Mouse (Mus musculus): ENCODE results near the gene Zfp385c.
"Not testable (repeated sequence)": the region's sequence is repeated elsewhere in the genome, so short reads cannot be mapped to it uniquely, and the experiment has no call there.

The Zfp385c gene

DNA sequence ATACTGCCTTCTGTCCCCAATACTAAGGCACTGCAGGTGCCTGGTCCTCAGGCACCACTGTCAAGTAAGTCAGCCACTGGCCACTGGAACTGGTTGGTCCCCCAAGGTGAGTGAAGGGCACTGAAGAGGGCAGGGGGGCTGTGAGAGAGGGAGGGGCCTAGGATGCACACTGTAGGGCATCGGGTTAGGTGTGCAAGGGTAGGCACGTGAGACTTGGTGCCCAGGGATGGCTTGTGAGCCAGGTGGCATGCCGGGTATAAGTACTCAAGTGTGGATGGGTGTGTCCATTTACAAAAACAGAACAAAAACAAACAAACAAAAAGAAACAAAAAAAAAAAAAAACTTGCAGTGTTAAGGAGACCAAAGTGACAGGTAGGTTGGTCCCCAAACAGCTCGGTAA is 3.8 kb downstream of the Zfp385c start:
- DNase-seq (ENCODE audit: low spot score in 2 of 2), result no peak

DNA sequence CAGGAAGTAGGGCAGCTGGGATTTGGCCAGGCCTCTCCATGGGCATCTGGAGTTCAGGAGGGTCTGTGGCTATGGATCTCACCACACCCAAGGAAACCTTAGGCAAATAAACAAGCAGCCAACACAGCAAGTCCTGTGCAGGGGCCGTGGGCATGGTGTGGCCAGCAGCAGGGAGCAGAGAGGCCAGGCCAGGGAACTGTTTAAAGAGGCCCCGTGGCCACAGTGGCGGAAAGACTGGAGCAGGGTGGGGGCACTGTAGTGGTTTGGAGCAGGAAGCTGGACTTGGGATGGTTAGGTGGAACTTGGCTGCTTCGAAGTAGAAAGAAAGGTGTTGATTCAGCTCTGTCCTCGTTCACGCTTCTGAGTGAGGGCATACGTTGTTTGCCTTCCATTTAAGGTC is 5.0 kb downstream of the Zfp385c start:
- no peak for DNase-seq (ENCODE audit: low spot score in 2 of 2)

DNA sequence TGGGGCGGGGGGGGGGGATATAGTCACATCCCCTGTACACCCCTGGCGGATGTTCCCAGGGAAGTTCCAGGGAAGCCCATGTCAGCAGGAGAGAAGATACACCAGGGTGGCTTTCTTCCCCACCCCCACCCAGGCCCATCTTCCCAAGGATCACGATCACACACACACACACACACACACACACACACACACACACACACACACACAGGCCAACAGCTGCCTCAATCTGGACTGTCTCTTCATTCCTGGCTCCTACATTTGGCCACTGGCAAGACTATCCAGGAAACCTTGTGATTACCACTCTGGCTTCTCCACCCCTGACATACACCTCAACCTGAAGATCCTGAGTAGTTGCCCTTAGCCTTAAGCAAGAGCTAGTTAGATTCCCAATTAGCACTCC is 6.9 kb downstream of the Zfp385c start:
- no peak for DNase-seq (ENCODE audit: low spot score in 2 of 2)

DNA sequence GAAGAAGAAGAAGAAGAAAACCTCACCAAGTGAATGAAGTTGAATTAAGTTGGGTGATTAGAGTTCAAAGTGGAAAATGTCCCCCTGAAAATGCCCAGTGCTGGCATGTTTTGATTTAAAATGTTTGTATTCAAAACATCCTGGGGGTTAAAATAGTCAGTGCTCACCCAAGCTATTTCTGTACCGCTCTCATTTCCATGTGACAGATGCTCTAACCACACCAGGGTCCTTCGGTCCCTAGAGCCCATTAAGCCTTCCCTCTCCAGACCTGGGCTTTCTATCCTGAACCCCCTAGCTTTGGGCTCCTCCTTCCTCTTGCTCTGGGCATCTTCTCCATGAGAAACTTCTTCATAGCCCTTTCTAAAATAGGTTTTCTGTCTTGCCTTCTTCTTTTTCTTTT is 8.2 kb downstream of the Zfp385c start:
- DNase-seq (ENCODE audit: low spot score in 2 of 2), result no peak

DNA sequence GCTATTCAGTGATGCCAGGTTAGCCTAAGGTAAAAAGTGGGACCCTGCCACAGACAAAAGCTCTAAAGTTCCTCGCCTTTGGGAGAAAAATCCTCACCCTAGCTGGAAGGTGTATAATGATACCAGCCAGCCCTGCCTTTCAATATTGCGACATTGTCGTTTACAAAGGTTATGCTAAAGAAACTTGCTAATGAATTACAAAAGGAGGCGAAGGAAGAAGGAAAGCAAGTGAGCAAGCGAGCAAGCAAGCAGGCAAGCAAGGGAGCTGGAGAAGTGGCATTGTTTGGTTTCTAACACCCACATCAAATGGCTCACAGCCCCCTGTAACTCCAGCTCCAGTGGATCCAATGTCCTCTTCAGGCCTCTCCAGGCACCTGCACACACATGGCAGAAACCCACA is 9.7 kb downstream of the Zfp385c start:
- DNase-seq (ENCODE audit: low spot score in 2 of 2), result no peak

DNA sequence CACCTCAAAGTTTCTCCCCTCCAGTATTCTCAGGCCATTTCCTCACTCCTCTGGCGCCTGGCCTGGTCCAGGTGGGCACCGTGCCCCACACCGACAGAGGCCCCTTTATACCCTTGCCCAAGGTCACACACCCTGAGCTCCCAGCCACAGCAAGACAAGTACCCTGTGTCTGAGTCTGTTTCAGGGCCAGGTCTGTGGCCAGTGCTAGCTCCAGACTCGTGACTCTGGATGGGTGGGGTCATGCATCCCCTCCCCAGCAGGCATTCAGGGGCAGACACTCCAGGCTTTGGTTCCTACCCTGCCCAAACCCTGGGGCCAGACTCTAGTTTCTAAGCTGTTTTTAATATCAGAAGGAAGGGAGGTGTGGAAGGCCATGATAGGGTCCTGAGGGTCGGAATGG is 10.4 kb downstream of the Zfp385c start:
- DNase-seq (ENCODE audit: low spot score in 2 of 2), result no peak

DNA sequence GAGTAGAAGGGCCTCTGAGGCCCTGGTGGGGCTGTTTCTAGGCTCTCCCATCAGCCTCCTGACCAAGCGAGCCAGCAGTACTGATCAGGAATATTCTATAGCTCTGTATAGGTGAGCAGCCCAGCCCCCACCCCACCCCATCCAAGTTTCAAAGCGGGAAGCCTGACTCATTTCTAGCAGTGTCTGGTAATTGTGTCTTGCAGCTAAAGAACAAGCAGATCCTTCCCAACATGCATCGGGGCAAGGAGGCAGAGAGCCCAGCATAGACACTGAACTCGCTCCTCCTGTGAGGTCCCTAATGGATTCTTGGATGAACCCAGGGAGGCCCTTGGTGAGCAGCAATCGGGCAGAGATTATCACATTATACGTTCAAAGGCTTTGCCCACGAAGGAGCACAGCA is 14.4 kb downstream of the Zfp385c start:
- no peak for DNase-seq (ENCODE audit: low spot score in 2 of 2)

DNA sequence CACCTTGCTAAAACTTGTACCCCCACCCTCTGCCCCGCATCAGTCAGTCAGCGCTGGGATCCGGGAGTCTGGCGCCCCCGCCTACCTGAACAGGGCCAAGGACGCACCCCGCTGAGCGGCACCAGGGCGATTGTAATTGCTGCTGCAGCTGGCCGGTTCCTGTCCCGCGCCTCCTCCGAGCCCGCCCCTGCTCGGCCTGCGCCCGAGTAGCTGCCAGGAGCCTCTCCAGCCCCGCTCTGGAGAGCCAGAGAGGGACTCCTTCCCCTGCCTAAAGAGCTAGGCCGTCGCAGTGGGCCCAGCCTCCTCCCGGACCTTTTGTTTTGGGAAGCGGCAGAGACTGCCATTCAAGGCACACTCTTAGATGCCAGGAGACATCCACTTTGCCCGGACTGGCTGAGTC is 19.1 kb downstream of the Zfp385c start:
- DNase-seq (ENCODE audit: low spot score in 2 of 2), result no peak

DNA sequence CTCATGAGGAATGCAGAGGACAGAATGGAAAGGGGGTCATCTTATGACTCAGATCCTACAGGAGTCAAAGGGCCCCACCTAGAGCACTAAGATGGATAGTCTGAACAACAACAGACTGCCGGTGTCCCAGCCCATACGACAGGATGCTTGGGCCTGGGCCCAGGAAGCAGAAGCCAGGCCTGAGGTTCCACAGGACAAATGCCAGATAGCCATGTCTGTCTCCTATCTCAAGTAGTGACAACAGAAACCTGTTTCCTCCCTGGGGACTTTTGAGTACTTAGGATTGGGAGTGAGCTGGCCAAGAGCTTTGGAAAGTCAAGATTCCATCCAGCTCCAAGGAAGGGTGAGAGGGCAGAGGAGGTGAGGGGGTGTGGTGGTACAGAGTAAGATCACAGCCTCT is 20.3 kb downstream of the Zfp385c start:
- DNase-seq (ENCODE audit: low spot score in 2 of 2), result no peak

DNA sequence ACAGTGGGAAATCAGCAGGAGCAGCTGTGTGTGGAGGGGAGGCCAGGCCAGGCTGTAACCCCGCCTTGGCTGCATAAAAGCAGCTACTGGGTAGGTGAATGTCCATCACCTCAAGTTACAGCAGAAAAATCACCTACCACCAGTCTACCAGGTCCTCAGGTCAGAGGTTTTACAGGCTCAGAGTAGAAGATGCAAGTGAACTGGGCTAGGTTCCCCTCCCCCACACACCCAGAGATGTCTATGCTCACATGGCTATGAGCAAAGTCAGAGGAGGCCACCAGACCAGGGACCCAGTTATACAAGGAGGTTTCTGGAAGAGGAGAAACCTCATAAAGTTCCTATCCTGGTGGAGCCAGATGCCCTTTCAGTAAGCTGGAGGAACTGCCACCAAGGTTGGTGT is 21.2 kb downstream of the Zfp385c start:
- DNase-seq (ENCODE audit: low spot score in 2 of 2), result no peak

DNA sequence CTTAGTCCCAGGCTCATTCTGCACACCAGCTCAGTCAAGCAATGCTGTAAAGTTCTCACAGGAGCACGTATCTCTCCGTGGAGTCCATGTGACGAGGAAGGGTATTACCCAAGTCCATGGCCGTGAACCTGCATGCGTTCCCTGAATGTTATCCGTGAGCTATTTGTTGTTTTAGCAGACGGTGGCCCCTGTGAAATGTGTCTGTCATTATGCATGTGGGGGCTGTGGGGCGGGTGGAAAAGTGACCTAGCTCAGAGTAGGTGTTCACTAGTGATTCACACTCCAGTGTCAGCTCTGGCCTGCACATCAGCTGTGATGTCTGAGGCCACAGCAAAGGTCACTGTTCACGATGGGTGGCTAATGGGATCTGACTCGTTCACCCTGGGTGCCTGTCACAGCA is 32.4 kb downstream of the Zfp385c start:
- no peak for DNase-seq (ENCODE audit: low spot score in 2 of 2)

DNA sequence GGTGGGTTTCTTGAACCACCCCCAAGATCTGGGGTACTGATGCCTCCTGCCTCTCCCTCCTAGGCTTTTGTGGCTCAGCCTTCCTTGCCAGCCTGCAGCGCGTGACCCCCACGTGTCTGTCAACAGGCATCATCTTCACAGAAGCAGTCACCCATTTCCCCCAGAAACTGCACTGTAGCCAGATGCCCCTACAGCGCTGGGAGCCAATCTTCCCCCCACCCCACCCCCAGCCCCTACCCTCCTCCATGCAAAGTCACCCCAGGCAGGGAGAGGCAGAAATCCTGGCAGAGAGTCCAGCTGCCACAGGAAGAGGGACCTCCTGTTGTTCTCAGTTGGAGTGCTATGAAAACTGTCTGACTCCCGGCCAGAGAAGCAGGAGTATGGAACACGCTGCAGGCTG is 35.8 kb downstream of the Zfp385c start:
- DNase-seq (ENCODE audit: low spot score in 2 of 2), result no peak

DNA sequence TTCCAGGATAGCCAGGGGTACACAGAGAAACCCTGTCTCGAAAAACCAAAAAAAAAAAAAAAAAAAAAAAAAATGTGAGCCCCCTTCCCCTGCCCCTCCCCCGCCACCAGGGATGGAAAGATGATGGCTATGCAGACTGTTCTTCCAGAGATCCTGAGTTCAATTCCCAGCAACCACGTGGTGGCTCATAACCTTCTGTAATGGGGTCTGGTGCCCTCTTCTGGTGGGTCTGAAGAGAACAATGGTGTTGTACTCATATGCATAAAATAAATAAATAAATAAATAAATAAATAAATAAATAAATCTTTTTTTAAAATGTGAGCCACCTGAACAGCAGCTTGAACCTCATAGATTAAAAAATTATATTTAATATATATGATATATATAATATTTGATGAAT is 36.7 kb downstream of the Zfp385c start:
- DNase-seq (ENCODE audit: low spot score in 2 of 2), result not testable (repeated sequence)

DNA sequence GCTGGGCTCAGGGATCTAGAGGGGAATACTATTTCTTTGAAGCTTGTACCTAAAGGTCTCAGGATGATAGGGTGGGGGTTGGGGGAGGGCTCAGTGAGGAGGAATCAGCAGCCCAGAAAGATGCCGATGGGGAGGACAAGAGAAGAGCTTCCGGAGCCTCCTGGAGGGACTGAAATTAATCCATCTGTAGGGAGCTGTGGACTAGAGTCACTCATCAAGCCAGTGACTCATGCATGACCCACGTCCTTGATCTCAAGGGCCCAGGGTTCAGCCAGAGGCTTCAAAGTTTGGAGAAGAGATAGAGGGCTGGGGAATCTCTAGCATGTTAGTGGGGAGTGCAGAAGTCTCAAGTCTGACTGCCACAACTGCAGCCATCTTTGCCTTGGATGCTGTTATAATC is 40.5 kb downstream of the Zfp385c start:
- DNase-seq (ENCODE audit: low spot score in 2 of 2), result no peak

DNA sequence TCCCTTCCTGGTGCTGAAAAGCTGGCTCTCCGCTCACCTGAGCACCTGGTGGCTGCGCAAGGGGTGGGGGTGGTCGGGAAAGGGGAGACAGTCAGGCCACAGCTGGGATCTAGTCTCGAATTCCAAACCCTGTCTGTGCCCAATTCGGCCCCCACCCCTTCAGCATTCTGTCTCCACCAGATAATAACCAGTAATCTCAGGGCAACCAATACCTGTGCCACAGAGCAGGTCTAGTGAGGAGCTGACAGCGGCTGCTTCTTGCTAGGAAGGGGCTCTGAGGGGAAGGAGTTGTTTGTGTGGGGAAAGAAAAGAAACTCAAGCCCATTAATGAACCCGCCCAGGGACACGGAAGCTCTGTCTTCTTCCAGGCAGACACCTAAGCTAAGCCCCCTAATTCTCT is 41.0 kb downstream of the Zfp385c start:
- DNase-seq (ENCODE audit: low spot score in 2 of 2), result no peak

DNA sequence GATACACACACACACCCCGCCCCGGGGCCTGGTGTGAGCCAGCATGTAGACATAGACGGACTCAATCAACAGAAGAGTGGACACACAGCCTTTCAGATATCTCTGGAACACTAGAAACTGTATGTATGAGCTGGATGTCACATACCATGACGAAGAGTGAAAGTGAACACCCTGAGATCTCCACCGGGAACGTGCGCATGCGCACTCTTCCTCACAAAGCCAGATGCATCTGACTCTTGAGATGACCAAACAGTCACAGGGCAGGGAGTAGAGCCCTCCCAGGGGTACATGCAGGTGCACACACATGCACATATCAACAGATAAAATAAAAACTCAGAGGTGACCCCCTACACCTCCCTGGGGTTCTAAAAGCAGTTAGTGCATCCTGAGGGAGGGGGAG is 43.9 kb downstream of the Zfp385c start:
- no peak for DNase-seq (ENCODE audit: low spot score in 2 of 2)

DNA sequence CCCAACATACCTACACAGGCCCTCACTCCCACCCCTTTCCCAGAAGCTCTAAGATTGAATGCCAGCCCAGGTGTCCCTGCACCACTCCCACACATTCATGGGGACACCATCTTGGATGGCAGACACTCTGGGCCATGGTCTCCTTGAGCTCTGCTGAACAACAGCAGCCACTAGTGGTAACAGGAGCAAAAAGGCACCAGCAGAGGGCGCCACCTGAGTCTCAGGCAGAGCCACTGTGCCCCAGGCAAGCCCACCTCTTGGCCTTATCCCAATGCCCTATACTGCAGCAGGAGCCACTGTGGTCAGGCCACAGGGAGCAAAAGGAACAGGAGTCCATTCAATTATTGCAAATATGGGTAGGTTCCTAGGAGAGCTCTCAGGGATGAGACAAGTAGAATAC is 46.0 kb downstream of the Zfp385c start:
- peak; percentile 41 to 77 for DNase-seq (ENCODE audit: low spot score in 2 of 2)

DNA sequence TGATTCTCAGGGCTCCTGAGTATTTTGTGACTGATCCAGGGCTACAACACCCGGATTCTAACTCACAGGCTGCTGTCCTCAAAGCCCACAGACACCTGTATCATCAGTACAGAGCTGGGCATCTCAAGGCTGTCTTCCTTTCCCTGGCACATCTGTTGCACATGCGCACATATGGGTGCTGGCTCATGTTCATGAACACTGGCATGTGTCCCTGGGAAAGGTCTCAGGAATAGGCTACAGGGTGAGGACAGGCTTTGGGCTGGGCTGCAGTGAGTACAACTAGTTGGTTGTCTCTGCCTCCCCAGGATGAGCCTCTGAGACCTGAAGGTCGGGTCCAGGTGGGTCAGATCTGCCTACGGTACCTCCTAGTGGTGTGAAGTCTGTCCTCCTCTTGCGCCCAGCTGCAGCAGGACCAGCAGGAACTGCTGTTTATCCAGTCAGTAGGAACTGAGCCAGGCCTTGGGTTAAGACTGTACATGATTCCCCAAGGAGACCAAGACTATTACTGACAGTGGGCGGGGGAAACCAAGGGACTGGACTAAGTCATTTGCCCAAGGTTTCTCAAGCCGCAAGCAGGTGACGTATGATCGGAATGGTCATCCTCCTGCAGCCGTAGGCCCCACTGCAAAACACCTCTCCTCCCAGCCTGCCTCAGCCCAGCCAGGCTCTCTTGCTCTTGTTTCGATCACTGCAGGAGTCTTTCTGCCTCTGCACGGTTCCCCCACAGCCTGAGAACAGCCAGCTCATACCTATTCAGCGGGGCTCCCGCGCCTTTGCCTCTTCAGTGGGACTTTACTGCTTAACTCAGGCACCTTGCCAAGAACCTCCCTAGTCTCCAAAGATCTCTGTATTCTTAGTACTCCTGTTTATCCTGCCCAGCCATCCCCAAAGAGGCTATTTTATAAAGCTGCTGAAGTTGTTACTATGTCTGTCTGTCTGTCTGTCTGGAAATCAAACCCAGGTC is 48.4 kb downstream of the Zfp385c start:
- DNase-seq (ENCODE audit: low spot score in 2 of 2), result no peak

DNA sequence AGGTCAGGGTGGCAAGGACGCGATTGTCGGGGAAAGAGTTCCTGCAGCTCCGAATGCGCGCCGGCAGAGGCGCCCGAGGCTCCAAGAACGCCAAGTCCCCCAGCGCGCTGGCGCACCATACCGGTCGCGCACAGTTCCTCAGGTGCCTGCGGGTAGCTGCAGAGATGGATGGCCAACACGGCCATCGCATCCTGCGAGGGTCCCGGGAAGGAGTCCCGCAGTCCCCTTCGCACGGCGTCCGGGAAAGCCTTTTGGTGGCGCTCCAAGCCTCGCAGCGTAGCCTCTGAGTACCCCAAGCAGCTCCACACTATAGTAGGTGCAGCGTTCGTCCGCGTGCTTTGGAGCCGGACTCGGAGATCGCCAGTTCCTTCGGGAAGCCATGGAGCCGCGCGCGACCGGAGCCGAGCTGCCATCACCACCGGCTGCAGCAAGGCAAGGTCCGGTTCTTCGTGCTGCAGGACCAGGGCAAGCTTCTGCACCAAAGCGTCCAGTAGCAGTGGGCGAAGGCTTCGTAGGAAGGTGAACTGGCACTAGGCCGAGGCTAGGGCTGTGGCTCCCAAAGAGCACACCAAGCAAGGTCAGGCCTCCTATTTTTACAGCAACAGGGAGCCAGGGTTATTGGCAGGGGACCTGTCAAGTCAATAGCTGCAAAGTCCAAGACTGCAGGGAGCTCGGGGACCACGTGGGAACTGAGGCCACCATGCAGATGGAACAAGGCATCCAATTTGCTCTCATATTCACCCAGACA is 51.9 kb downstream of the Zfp385c start:
- DNase-seq (ENCODE audit: low spot score in 2 of 2), result peak in 1 of 2 experiments; percentile 36

DNA sequence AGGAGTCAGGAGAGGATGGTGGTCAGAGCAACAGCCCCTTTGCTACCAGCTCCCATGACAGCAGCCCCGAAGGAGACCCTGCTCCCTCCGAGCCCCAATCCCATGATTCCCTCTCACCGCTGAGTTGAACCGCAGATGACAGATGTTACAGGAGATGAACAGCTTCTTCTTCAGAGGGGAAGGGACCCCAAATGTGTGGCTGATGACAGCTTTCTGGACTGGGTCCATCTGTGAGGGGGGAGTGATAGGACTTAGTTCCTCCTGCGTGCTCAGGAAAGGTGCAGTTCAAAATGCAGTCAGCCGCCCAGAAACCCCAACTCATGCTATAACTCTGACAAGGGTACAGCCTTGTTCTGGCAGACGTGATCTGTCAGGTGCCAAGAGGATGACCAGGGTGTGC is 57.7 kb downstream of the Zfp385c start:
- DNase-seq (ENCODE audit: low spot score in 2 of 2), result no peak

DNA sequence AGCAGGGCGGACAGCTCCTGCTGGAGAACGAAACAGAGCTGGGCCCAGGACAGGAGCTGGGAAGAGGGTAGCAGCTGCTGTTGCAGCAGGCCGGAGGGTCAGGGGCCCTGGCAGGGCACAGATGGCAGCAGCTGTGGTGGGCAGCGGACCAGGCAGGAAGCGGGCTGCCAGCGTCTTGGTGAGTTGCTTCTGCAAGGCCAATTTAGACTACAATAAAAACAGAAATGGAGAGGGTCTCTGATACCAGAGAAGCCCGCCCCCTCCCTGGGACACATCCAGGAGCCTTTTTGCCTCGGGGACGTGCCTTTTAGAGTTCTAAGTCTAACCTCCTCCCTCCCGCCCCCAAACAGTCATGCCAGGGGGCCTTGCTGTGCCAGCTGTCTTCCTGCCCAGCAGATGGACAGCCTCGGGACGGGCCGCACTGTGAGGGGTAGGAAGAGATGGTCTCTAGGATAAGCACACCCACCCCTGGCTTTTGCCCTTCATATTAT is 63.3 kb downstream of the Zfp385c start:
- no peak for DNase-seq (ENCODE audit: low spot score in 2 of 2)

DNA sequence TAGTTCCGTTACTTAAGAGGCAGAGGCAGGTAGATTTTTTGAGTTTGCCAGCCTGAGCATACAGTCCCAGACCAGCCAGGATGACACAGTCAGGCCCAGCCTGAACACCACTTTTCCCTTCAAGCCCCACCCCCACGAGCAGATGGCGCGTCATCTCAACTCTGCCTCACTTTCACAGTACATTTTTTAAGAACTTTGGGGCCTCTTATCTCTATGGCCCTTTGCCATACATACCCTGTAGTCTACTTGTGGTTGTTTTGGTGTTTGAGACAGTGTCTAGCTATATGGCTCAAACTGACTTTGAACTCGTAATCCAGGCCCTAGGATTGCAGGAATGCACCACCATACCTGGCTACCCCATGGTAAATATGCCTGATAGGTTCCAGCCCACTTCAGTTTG is 64.2 kb downstream of the Zfp385c start:
- no peak for DNase-seq (ENCODE audit: low spot score in 2 of 2)

DNA sequence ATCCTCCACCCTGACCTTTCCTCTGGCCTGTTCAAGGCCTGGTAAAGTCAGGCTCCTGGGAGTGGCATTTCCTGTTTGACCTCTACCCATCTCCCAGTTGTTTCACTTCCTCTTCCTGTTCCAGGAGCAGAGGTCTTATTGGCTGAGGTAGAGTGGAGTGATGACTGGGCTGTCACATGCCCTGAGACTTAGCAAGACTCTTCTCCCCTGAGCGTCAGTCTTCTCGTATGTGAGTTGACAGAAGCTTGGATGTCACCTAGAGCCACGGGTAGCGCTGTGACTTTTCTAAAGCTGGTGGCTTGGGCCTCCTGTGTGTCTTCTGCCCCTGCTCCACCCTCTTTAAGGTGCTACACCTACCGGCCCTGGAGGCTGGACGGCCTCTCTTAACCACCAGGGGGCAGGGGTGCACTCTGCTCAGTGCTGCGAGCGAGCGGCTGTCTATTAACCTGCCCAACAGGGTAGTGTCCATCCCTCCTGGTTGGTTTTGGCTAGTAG is 65.5 kb downstream of the Zfp385c start:
- DNase-seq (ENCODE audit: low spot score in 2 of 2), result peak; percentile 56 to 81
